Mouse (Mus musculus): ENCODE measurements at regions not wholly inside any gene's neighbourhood (a gene's known extent, or its start where the extent isn't known, plus 50 kb on each side); places are given as distances from the start of the nearest gene placed in this dataset.

GRCm38 (mm10) chr2:128217784-128218467 lies 92.1 kb downstream of the Bcl2l11 start:
- 38% methylated on average over 7 of the region's 7 CpGs for WGBS
- Histone ChIP-seq H3K4me3 (no peak overlapping the region), H3K9me3 (no peaks in the 10 kb centered on the region), H3K36me3 (no peaks in the 10 kb centered on the region), H3K27me3 (no peaks in the 10 kb centered on the region), H3K9ac (no peak overlapping the region), H3K27ac (no peak overlapping the region), H3K4me2 (no peak overlapping the region), H3K4me1 (peaks cover 6% of the 10 kb centered on the region; the same call in 1 of the 2 replicates)
- ATAC-seq (ENCODE audit: borderline replicate concordance, extremely low read depth, low FRiP score, low TSS enrichment): no peak

- H3K9me3 ChIP-seq: no peaks in the 10 kb centered on the region
- H3K27me3 ChIP-seq: no peaks in the 10 kb centered on the region
- H3K36me3 ChIP-seq: no peaks in the 10 kb centered on the region
- H3K9ac ChIP-seq: no peak overlapping the region
- H3K27ac ChIP-seq: no peak overlapping the region
- no peak for ATAC-seq (ENCODE audit: borderline replicate concordance, extremely low read depth, low FRiP score, low TSS enrichment)
- peaks cover 6% of the 10 kb centered on the region; the same call in 1 of the 2 replicates for H3K4me1 ChIP-seq
- H3K4me2 ChIP-seq: no peak overlapping the region
- H3K4me3 ChIP-seq: no peak overlapping the region
- WGBS: 56% methylated on average over 4 of the region's 4 CpGs
These were observed 93.1 kb downstream of the Bcl2l11 start for GRCm38 (mm10) chr2:128218961-128219360.

- no peaks in the 10 kb centered on the region for H3K36me3 ChIP-seq
- H3K9ac ChIP-seq: no peak overlapping the region
- no peak overlapping the region for H3K27ac ChIP-seq
- H3K9me3 ChIP-seq: no peaks in the 10 kb centered on the region
- H3K27me3 ChIP-seq: no peaks in the 10 kb centered on the region
- H3K4me1 ChIP-seq: peaks cover 6% of the 10 kb centered on the region; the same call in 1 of the 2 replicates
- WGBS: 75% methylated on average over 1 of the region's 1 CpGs
- no peak overlapping the region for H3K4me2 ChIP-seq
- H3K4me3 ChIP-seq: no peak overlapping the region
- ATAC-seq (ENCODE audit: borderline replicate concordance, extremely low read depth, low FRiP score, low TSS enrichment): no peak
These were observed 95.2 kb downstream of the Bcl2l11 start for GRCm38 (mm10) chr2:128221055-128221454.

- no peak overlapping the region for H3K27ac ChIP-seq
- H3K27me3 ChIP-seq: no peaks in the 10 kb centered on the region
- ATAC-seq (ENCODE audit: borderline replicate concordance, extremely low read depth, low FRiP score, low TSS enrichment): no peak
- peaks cover 6% of the 10 kb centered on the region; the same call in 1 of the 2 replicates for H3K4me1 ChIP-seq
- WGBS: 76% methylated on average over 4 of the region's 4 CpGs
- no peak overlapping the region for H3K4me2 ChIP-seq
- no peak overlapping the region for H3K9ac ChIP-seq
- H3K36me3 ChIP-seq: no peaks in the 10 kb centered on the region
- no peaks in the 10 kb centered on the region for H3K9me3 ChIP-seq
- no peak overlapping the region for H3K4me3 ChIP-seq
These were observed 95.8 kb downstream of the Bcl2l11 start for GRCm38 (mm10) chr2:128221657-128222056.

- Histone ChIP-seq H3K9ac (no peak overlapping the region), H3K9me3 (no peaks in the 10 kb centered on the region), H3K27me3 (no peaks in the 10 kb centered on the region), H3K4me2 (no peak overlapping the region), H3K27ac (no peak overlapping the region), H3K4me3 (no peak overlapping the region), H3K36me3 (no peaks in the 10 kb centered on the region), H3K4me1 (no peaks in the 10 kb centered on the region)
- WGBS: 90% methylated on average over 9 of the region's 9 CpGs
- ATAC-seq (ENCODE audit: borderline replicate concordance, extremely low read depth, low FRiP score, low TSS enrichment): no peak
These were observed 100.7 kb downstream of the Bcl2l11 start for GRCm38 (mm10) chr2:128226465-128227047.

GRCm38 (mm10) chr2:128229730-128230129 lies 103.9 kb downstream of the Bcl2l11 start:
- no peak overlapping the region for H3K4me3 ChIP-seq
- 86% methylated on average over 4 of the region's 4 CpGs for WGBS
- H3K27me3 ChIP-seq: no peaks in the 10 kb centered on the region
- no peak overlapping the region for H3K9ac ChIP-seq
- peaks cover 18% of the 10 kb centered on the region for H3K4me1 ChIP-seq
- no peak overlapping the region for H3K27ac ChIP-seq
- ATAC-seq (ENCODE audit: borderline replicate concordance, extremely low read depth, low FRiP score, low TSS enrichment): no peak
- H3K9me3 ChIP-seq: no peaks in the 10 kb centered on the region
- H3K36me3 ChIP-seq: no peaks in the 10 kb centered on the region
- H3K4me2 ChIP-seq: no peak overlapping the region

- no peak for ATAC-seq (ENCODE audit: borderline replicate concordance, extremely low read depth, low FRiP score, low TSS enrichment)
- WGBS: 79% methylated on average over 4 of the region's 4 CpGs
- Histone ChIP-seq H3K9me3 (no peaks in the 10 kb centered on the region), H3K4me1 (peaks cover 18% of the 10 kb centered on the region), H3K27me3 (no peaks in the 10 kb centered on the region), H3K9ac (no peak overlapping the region), H3K27ac (no peak overlapping the region), H3K4me2 (no peak overlapping the region), H3K4me3 (no peak overlapping the region), H3K36me3 (no peaks in the 10 kb centered on the region)
These were observed 105.1 kb downstream of the Bcl2l11 start for GRCm38 (mm10) chr2:128230921-128231320.

- H3K27ac ChIP-seq: no peak overlapping the region
- H3K9ac ChIP-seq: no peak overlapping the region
- no peaks in the 10 kb centered on the region for H3K9me3 ChIP-seq
- no peaks in the 10 kb centered on the region for H3K36me3 ChIP-seq
- no peak overlapping the region for H3K4me2 ChIP-seq
- ATAC-seq (ENCODE audit: borderline replicate concordance, extremely low read depth, low FRiP score, low TSS enrichment): no peak
- no peak overlapping the region for H3K4me3 ChIP-seq
- H3K4me1 ChIP-seq: peaks cover 18% of the 10 kb centered on the region
- 75% methylated on average over 3 of the region's 3 CpGs for WGBS
- no peaks in the 10 kb centered on the region for H3K27me3 ChIP-seq
These were observed 105.5 kb downstream of the Bcl2l11 start for GRCm38 (mm10) chr2:128231338-128231737.

- WGBS: 41% methylated on average over 3 of the region's 3 CpGs
- no peak overlapping the region for H3K4me3 ChIP-seq
- H3K36me3 ChIP-seq: no peaks in the 10 kb centered on the region
- H3K9me3 ChIP-seq: no peaks in the 10 kb centered on the region
- no peak overlapping the region for H3K9ac ChIP-seq
- no peak overlapping the region for H3K4me2 ChIP-seq
- no peak for ATAC-seq (ENCODE audit: borderline replicate concordance, extremely low read depth, low FRiP score, low TSS enrichment)
- no peaks in the 10 kb centered on the region for H3K27me3 ChIP-seq
- peaks cover 18% of the 10 kb centered on the region for H3K4me1 ChIP-seq
- H3K27ac ChIP-seq: no peak overlapping the region
These were observed 106.2 kb downstream of the Bcl2l11 start for GRCm38 (mm10) chr2:128232027-128232426.

- H3K4me3 ChIP-seq: no peak overlapping the region
- no peak overlapping the region for H3K27ac ChIP-seq
- no peaks in the 10 kb centered on the region for H3K27me3 ChIP-seq
These were observed 109.3 kb downstream of the Bcl2l11 start for GRCm38 (mm10) chr2:128235127-128235526.

GRCm38 (mm10) chr2:128239451-128239850 lies 113.6 kb downstream of the Bcl2l11 start:
- H3K9ac ChIP-seq: no peak overlapping the region
- no peaks in the 10 kb centered on the region for H3K36me3 ChIP-seq
- H3K27ac ChIP-seq: no peak overlapping the region
- ATAC-seq (ENCODE audit: borderline replicate concordance, extremely low read depth, low FRiP score, low TSS enrichment): no peak
- H3K4me1 ChIP-seq: peaks cover 18% of the 10 kb centered on the region
- 81% methylated on average over 4 of the region's 4 CpGs for WGBS
- no peaks in the 10 kb centered on the region for H3K9me3 ChIP-seq
- no peaks in the 10 kb centered on the region for H3K27me3 ChIP-seq
- H3K4me3 ChIP-seq: no peak overlapping the region
- H3K4me2 ChIP-seq: no peak overlapping the region

More at GRCm38 (mm10) chr2:128235127-128235526, 109.3 kb downstream of the Bcl2l11 start:
- Histone ChIP-seq H3K4me1 (peaks cover 23% of the 10 kb centered on the region), H3K36me3 (no peaks in the 10 kb centered on the region), H3K9me3 (no peaks in the 10 kb centered on the region), H3K4me2 (no peak overlapping the region), H3K9ac (no peak overlapping the region)
- 54% methylated on average over 8 of the region's 8 CpGs for WGBS
- no peak for ATAC-seq (ENCODE audit: borderline replicate concordance, extremely low read depth, low FRiP score, low TSS enrichment)

GRCm38 (mm10) chr2:128240054-128240453 lies 114.2 kb downstream of the Bcl2l11 start:
- Histone ChIP-seq H3K4me2 (no peak overlapping the region), H3K9ac (no peak overlapping the region), H3K27me3 (no peaks in the 10 kb centered on the region), H3K4me3 (no peak overlapping the region), H3K4me1 (peaks cover 18% of the 10 kb centered on the region), H3K27ac (peak overlapping the region; percentile 64), H3K9me3 (no peaks in the 10 kb centered on the region), H3K36me3 (no peaks in the 10 kb centered on the region)
- 50% methylated on average over 4 of the region's 4 CpGs for WGBS
- no peak for ATAC-seq (ENCODE audit: borderline replicate concordance, extremely low read depth, low FRiP score, low TSS enrichment)

All from lung, embryonic 15.5 days (tissue).